Mouse (Mus musculus) gonadal fat pad, adult 2 months (tissue): ENCODE results near the gene Acat3. TPM values are rescaled to one million over a fixed set of nuclear protein-coding genes. Genes with fewer than 3 reads are reported as not detected.
"Not testable (repeated sequence)": the region's sequence is repeated elsewhere in the genome, so short reads cannot be mapped to it uniquely, and the experiment has no call there.

Experiments used
- DNase-seq: peaks from one replicate; pipeline ENCODE4 v3.0.0-alpha.2; 2012; ENCODE audit warnings: low read depth
- polyA plus RNA-seq: library from polyadenylated mRNA; depleted of rRNA; stranded (reverse); fragments of >200 nt; gene quantifications from 2 replicates; pipeline ENCODE4 v1.2.3, GENCODE M21; 2012; rRNA removed

The Acat3 gene
- polyA plus RNA-seq: 8.9 and 10.2 TPM in 2 replicates

DNA sequence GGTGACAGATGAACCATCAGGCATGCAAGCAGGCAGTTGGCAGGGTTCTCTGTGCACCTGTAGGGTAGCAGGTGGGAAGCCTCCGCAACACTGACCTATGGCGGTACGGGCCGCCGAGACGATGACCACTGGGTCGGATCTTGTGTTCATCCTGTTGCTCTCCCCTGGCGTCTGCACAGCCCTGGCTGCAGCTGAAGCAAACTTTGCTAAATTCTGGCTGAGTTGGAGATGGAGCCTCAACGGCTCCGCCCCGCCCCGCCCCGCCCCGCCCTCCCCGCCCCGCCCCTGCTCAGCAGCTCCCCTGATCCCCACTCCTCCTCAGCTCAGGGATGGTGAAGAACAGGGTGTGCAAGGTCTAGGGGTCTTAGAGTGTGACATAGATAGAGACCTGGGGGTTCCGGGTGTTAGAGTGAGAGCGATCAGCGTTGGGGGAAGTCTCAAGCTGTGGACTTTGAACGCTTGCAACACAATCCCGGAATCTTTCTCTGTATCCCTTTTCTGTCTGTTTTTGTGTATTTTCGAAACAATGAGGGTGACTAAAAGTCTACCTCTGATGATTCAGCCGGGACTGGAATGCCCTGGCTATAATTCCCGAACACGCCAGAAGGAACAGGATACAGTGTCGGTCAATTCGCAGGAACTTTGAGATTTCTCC lies at the start of gene Acat3:
TSS of gene Acat3 (minus strand) at position 450 of the 655 bp plus-strand sequence.
- no peak for DNase-seq

DNA sequence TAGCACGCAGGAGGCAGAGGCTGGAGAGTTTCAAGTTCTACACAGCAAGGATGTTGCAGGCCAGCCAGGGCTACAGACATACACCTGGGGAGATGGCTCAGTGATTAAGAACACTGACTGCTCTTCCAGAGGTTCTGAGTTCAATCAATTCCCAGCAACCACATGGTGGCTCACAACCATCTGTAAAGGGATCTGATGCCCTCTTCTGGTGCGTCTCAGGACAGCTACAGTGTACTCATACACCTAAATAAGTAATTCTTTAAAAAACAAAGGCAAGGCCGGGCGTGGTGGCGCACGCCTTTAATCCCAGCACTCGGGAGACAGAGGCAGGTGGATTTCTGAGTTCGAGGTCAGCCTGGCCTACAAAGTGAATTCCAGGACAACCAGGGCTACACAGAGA lies 47.7 kb upstream of the Acat3 start:
- DNase-seq: not testable (repeated sequence)

DNA sequence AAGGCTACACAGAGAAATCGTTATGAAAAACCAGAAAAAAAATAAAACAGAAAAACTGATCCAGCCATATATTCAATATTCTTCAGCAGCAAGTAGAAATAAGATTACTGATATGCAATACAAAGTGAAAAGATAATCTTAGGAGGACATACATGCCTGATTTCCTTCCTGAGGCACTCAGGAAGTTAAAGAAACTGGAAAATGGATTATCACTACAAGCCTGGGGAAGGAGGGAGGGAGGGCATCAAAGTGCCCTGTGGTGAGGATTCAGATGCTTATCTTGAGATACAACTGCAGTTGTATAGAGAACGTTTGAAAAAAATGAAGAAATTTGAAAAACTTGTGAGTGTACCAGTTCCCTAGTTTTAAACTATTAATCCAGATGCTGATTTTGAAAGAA lies 43.6 kb upstream of the Acat3 start:
- DNase-seq: no peak

DNA sequence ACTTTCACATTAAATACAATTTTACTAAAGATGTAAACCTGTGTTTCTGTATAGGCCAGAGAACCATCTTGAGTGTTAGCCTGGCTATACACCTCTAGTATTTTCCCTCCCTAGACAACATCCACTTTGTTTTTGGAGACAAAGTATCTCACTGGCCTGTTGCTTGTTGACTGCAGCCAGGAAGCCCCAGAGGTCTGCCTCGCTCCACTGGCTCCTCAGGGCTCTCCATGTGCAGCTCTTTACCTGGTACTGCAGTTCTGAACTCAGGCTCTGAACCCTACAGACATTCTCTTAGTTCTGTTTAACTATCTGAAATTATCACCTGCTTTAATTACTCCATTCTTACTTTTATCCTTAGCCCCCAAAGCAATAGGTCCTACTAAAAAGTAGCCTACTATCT lies 38.1 kb upstream of the Acat3 start:
- DNase-seq: no peak

DNA sequence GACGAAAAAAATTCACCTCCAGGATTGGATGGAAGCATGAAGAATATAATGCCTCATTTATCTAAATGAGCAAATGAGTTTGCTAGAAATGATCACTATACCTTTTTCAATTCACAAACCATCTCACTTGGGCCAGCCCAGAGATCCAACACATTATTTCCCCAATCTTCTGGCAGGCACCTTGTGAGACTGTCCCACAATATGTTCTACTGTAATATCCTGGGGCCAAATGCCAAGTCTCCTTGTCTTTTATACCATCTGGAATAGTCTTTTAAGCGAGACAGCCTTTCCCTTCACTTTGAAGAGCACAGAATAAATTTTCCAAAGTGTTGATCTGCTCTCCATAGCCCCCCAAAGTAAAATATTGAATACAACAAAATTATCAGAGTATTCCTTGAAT lies 33.5 kb upstream of the Acat3 start:
- no peak for DNase-seq

DNA sequence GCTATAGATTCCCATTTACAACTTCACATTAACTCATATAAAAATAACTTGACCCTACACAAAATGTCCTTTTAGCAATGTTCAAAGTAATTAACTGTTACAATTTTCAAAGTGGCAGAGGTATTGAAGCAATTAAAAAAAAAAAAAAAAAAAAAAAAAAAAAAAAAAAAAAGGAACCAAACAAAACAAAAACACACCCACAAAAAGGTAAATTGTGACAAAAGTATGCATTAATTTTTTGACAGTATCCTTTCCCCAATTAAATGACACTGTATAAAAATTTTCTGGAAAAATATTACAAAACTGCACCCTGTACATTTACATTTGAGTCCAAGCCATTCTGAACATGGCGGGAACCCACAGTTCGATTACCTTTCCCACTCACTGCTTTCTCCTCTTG lies 26.8 kb upstream of the Acat3 start:
- no peak for DNase-seq

DNA sequence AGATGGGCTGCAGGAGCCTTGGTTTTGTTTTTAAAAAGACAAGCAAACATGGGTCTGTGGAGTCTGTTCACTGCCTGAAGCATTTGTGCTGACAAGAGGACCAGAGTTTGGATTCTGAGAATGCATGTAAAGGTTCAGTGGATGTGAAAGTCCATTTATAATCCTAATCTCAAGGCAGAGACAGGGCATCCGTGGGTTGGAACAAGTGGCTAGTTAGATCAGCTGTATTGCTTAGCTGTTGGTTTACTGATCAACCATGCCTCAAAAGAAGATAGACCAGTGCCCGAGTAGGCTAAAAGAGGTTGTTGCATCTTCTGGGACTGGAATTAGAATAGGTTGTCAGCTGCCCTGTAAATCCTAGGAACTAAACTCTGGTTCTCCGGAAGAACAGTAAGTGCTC lies 23.1 kb upstream of the Acat3 start:
- DNase-seq: no peak

DNA sequence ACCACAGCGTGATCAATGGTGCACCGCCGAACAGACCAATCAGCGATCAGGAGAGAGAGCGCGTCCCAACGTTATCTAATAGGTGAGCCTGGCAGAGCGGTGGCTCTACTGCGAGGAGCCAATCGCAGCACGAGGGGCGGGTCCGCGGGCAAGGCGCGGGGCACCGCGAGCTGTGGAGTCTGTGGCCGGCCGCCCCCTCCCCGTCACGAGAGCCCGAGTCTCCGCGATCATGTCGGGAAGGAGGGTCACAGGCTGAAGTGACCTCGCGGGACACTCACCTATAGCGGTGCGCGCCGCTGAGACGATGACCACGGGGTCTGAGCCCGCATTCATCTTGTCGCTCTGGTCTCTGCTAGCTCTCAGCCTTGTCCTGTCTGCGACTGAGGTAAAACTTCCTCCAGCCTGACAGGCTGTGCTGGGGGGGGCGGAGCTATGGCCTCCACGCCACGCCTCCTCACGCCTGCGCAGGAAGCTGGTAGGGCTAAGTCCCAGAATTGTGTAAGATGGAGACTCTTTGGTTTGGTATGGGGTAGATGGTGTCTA lies 20.0 kb upstream of the Acat3 start, which contains the start of gene Acat2:
TSS of gene Acat2 (minus strand) at position 417 of the 543 bp plus-strand sequence.
- DNase-seq: peak; percentile 40

DNA sequence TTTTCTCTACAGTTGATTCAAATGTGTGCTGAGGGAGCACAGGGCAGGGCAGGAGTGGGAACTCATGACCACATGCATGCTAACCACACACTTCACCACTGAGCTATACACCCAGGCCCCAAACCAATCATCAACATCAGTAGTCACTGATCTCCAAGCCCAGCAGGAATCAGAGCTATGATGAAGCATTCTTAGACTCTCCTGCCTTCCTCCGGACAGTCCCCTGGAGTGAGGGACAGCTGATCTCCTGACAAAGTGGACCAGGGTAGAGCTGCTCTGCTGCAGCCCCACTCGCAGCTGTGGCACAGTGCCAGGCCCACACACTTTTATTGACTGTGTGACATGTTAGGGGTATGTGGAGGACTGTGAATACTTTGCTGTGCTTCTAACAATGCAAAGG lies 19.0 kb upstream of the Acat3 start:
- not testable (repeated sequence) for DNase-seq

DNA sequence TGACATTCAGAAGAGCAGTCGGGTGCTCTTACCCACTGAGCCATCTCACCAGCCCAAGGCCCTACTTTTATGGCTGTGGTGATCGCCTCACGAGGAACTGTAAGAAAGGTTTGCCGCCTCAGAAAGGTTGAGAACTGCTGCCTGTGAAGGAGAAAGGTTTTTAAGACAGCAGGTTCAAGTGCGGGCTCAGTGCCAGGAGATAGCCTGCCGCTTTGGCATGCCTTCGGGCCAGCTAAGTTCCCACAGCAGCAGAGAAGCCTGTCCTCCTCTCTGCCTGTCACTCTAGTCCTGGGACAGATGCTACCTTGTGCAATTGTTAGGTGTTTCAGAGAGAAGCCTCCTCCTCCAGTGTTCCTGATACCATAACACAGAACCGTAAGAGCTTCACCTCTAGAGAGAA lies 16.3 kb upstream of the Acat3 start:
- no peak for DNase-seq

DNA sequence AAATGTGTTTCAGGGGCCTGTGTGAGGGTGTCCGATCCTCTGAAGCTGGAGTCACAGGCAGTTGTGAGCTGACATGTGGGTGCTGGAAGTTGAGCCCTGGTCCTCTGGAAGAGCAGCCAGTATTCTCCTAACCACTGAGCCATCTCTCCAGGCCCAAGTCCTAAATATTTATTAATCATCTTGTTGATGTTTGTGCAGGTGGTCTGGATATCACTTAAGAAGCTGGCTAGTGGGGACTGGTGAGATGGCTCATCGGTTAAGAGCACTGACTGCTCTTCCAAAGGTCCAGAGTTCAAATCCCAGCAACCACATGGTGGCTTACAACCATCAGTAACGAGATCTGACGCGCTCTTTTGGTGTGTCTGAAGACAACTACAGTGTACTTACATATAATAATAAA lies 9.3 kb upstream of the Acat3 start:
- DNase-seq: no peak

DNA sequence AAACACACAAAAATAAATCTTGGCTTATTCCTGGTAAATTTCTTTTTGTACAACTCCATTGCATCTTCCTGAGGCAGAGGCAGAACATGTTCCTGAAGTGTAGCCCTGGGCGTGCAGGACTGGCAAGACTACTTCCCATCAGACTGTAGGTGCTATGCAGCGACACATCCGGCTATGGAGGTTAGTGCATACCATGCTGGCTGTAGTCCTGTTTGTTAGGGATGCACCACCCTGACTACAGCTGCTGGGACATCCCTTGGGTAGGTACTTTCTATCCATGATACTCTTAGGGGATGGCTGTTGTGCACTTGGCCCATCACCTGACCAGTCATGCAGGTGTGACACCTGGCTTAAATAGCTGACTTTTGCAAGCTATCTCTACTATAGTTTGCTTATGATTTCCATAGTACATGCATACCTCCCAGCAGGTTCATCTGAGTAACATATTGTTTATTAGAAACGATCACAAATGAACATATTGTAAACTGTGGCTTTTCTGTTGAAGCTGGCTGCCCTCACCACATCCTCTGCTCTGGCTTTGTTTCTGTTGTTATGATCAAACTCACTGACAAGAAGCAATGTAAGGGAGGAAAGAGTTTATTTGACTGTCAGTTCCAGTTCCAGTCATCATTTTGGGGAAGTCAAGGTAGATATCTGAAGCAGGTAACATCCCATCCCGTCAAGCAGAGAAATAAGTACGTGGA lies 2.2 kb upstream of the Acat3 start:
- no peak for DNase-seq

DNA sequence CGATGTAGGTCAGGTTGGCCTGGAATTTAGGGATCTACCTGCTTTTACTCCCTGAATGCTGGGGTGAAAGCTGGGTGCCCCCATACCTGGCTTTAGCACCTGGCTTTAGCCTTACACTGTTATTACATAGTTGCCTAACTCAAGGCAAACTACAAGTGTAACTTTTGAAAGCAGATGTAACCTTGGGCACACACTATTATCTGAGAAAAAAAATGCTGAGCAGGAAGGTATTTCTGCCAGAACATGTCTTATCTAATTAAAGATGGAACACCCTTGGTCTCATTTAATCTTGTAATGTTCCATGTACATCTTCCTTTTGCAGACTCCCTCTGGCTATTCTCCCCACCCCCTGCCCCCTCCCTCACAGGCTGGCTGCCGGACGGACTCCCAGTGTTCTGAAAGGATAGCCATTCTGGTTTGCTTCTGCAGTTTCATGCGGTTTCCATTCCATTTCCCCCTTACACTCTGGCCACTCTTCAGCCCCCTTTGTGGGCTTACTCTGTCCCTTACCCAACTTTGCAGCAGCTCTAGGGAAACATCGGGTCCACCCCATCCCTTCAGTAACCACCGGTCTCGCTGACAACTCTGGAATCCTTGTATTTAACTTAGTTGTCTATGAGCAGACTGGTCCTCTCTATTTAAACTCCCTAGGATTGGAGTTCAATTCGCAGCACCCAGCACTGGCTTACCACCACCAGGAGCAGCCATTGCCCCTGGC lies 1.3 kb upstream of the Acat3 start:
- DNase-seq: no peak

DNA sequence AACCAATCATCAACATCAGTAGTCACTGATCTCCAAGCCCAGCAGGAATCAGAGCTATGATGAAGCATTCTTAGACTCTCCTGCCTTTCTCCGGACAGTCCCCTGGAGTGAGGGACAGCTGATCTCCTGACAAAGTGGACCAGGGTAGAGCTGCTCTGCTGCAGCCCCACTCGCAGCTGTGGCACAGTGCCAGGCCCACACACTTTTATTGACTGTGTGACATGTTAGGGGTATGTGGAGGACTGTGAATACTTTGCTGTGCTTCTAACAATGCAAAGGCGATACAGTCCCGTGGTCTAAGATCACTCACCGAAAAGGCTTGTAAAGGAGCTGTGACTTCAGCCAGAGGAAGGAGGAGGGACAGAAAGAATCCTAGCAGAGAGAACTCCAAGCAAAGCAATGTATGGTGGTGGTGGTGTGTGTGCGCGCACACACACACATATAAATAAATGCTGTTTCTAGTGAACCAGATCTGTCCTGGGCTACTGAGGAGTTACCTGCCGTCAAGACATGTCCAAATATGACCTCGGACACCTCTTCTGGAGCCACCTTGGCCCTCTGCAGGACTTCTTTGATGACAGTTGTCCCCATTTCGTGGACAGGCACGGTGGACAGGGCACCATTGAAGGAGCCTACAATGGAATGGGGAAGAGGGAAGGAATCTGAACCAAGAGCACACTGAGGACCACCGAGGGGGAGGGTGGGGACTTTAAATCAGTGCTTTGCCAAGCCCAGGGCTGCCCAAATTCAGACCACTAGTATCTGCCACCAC lies 837 bp downstream of the Acat3 start:
- DNase-seq: not testable (repeated sequence)

DNA sequence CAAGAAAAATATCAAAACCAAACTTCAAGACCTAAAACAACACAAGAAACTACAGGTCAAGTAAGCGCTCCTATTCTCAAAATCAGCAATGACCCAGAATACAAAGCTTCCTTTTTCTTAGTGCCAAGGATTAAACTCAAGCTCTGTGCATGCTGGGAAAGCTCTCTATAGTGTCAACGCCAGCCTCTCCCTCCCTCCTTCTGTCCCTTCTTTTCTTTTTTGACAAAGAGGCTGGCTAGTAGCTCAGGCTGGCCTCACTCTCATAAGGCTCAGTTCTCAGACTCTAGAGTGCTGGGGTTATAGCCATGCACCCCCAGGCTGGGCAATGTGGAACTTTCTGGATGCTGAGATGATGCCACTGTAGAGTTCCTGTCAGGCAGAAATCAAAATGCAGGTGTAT lies 2.3 kb downstream of the Acat3 start:
- DNase-seq: no peak

DNA sequence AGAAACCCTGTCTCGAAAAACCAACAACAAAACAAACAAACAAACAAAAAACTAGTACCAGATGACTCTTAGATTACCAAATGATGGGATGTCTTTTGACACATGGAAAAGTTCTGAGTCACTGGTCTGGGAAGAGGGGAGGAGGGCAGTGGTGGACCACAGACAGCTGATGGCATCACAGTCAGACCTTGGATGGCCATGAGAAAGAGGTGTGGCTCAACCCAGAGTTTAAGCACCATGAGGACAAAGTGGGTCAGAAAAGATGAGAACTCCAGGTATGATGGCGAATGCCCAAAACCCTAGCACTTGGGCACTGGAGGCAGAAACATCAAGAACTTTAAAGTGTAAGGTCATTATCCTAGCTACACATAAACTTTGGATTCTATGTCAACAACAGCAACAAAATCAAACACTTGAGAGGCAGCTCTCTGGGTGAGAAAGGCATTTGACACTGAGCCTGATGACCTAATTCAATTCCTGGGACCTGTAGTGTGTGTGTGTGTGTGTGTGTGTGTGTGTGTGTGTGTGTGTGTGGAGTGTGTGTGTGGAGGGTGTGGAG lies 2.9 kb downstream of the Acat3 start:
- no peak for DNase-seq

DNA sequence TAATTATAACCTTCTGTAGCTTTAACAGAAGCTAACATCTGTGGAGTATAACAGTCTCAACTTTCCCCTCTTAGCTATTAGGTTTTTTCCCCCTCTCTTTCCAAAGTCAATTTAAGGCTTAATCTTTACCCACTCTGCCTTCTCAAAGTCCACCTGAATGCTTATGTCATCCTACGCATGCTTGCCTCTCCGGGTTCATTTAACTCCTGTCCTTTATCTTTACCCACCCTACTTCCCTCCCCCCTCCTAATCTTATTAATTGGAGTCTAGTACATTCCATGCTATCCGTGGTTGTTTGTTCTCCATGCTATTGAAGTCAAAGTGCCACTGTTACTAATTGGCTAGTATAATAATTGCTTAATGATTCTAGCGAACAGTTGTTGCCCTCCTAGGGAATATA lies 4.7 kb downstream of the Acat3 start:
- DNase-seq: no peak

DNA sequence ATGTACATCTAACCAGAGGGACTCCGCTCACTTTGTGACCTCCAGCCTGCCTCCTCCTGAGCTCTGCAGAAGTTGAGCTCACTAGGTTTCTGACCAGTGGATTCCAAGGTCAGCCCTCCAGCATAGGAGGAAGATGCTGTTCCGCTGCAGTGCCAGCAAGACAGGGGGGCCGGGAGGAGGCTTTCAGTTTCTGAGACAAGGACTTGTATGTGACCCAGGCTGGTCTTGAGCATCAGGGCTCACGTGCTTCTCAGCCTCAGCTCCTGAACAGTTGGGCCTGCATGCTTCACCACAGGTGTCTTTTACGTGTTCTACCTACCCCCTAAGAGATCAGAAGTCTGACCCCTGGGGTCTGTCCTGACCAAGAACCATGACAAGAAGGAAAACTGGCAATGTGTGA lies 8.8 kb downstream of the Acat3 start:
- not testable (repeated sequence) for DNase-seq

DNA sequence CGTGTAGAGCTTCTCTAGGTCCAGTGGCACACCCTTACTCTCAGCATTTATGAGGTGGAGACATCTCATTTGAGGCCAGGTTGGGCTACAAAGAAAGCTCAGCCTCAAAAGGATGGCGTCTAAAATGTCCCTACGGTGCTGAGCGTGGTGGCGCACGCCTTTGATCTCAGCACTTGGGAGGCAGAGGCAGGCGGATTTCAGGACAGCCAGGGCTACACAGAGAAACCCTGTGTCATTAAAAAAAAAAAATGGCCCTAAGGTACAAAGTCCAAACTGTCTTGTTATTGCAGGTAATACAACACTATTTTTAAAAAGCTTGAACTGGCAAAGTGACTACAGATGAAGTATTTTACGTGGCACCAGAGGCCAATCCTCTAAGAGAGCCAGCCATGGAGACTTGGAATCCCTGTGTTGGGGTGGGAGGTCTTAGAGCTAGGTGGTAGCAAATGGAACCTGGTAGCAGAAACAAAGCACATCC lies 14.7 kb downstream of the Acat3 start:
- no peak for DNase-seq

DNA sequence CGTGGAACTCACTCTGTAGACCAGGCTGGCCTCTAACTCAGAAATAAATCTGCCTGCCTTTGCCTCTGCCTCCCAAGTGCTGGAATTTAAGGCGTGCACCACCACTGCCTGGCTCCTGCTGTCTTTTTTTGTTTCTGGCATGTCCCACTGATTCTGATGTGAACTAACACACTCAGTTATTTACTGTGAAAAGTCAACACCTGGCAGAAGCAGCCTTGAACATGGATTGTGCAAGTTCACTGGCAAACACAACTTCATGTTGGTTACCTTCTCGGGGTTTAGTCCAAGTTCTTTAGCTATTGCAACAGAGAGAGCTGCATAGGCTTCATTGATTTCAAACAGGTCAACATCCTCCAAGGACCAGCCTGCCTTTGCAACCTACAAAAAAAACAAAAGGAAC lies 15.4 kb downstream of the Acat3 start:
- DNase-seq: peak; percentile 42

DNA sequence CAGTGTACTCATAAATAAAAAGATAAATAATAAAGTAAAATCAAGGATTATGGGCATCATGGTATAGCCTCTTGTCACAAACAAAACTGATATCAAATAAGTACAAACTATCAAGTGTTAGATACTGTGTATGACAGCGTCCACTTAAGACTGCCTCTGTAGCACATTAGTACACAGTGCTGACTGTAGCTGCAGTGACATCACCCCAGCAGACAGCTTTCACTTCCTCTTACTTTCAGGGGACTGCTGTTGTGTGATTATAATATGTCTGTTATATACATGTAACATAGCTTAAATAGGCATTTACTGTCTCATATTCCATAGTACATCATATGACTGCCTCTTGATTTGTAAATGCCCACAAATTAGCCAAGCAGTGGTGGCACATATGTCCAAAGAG lies 19.3 kb downstream of the Acat3 start:
- no peak for DNase-seq
